Mouse (Mus musculus) small intestine, adult 2 months (tissue): ENCODE measurements at regions not wholly inside any gene's neighbourhood (a gene's known extent, or its start where the extent isn't known, plus 50 kb on each side); places are given as distances from the start of the nearest gene placed in this dataset.

Experiments
- H3K27ac ChIP-seq: fragments of 200-500 bp; 2 replicates; pipeline ENCODE4 v1.5.1; 2012; ENCODE audit warnings: low read depth, low read length, control low read depth, inconsistent platforms; ENCODE audit not compliant: insufficient read depth
- H3K27me3 ChIP-seq: fragments of 200-500 bp; 2 replicates; pipeline ENCODE4 v1.6.1; 2012; ENCODE audit warnings: mild to moderate bottlenecking, moderate library complexity, low read length, inconsistent platforms; ENCODE audit not compliant: control insufficient read depth, insufficient read depth
- H3K36me3 ChIP-seq: fragments of 200-500 bp; 2 replicates; pipeline ENCODE4 v1.6.1; 2012; ENCODE audit warnings: mild to moderate bottlenecking, low read length, control low read depth, inconsistent platforms; ENCODE audit not compliant: control insufficient read depth, insufficient read depth
- H3K4me1 ChIP-seq: fragments of 200-500 bp; 2 replicates; pipeline ENCODE4 v1.6.1; 2012; ENCODE audit warnings: low read length, inconsistent platforms, mixed read lengths; ENCODE audit not compliant: control insufficient read depth, insufficient read depth, insufficient read length
- H3K4me3 ChIP-seq: fragments of 200-500 bp; 2 replicates; pipeline ENCODE4 v1.5.1; 2012; ENCODE audit warnings: low read depth, mild to moderate bottlenecking, control low read depth, inconsistent platforms, low read length, moderate library complexity
- CTCF ChIP-seq: fragments of 200-500 bp; IDR thresholded peaks from 2 replicates; pipeline ENCODE4 v1.5.1; 2012; ENCODE audit warnings: low read depth, mild to moderate bottlenecking, control low read depth, inconsistent platforms, low read length, moderate library complexity, mixed read lengths; ENCODE audit not compliant: insufficient replicate concordance, insufficient read length; ENCODE audit errors: extremely low read depth
- POLR2A ChIP-seq: fragments of 200-500 bp; IDR thresholded peaks from 2 replicates; pipeline ENCODE4 v1.6.1; 2012; ENCODE audit warnings: low read depth, mild to moderate bottlenecking, control low read depth, inconsistent platforms, low read length, moderate library complexity
- WGBS: fragments of 180-500 bp; shearing (Covaris S2); methylation state at CpG from one replicate; pipeline ENCODE4 v1.1.7; 2018; 5-methylcytosine and 5-hydroxymethylcytosine counted together

- Histone ChIP-seq H3K27ac (no peak overlapping the region), H3K4me1 (no peaks in the 10 kb centered on the region), H3K4me3 (no peak overlapping the region), H3K36me3 (no peaks in the 10 kb centered on the region), H3K27me3 (no peaks in the 10 kb centered on the region)
- no peak for TF ChIP-seq POLR2A
- no peak for TF ChIP-seq CTCF
- 66% methylated on average over 7 of the region's 7 CpGs for WGBS
Measured at GRCm38 (mm10) chr7:37335212-37335611, 438.2 kb downstream of the Zfp536 start.

- no peaks in the 10 kb centered on the region for H3K4me1 ChIP-seq
- 22% methylated on average over 12 of the region's 12 CpGs for WGBS
- H3K27me3 ChIP-seq, result no peaks in the 10 kb centered on the region
- H3K4me3 ChIP-seq, result no peak overlapping the region
- no peak overlapping the region for H3K27ac ChIP-seq
- TF ChIP-seq POLR2A, result no peak
- no peak for TF ChIP-seq CTCF
- H3K36me3 ChIP-seq, result no peaks in the 10 kb centered on the region
Measured at GRCm38 (mm10) chr7:37336171-37336850, 437.1 kb downstream of the Zfp536 start.

GRCm38 (mm10) chr7:37336851-37337531 lies 436.4 kb downstream of the Zfp536 start:
- TF ChIP-seq POLR2A, result no peak
- no peak for TF ChIP-seq CTCF
- Histone ChIP-seq H3K36me3 (no peaks in the 10 kb centered on the region), H3K4me3 (peak overlapping the region; percentile 21; the same call in 1 of the 2 replicates), H3K4me1 (no peaks in the 10 kb centered on the region), H3K27ac (no peak overlapping the region), H3K27me3 (no peaks in the 10 kb centered on the region)
- 9% methylated on average over 28 of the region's 28 CpGs for WGBS

GRCm38 (mm10) chr7:37337616-37338015 lies 435.8 kb downstream of the Zfp536 start:
- H3K27ac ChIP-seq, result no peak overlapping the region
- H3K36me3 ChIP-seq, result no peaks in the 10 kb centered on the region
- no peaks in the 10 kb centered on the region for H3K4me1 ChIP-seq
- 70% methylated on average over 11 of the region's 11 CpGs for WGBS
- no peak overlapping the region for H3K4me3 ChIP-seq
- TF ChIP-seq POLR2A, result no peak
- TF ChIP-seq CTCF, result no peak
- H3K27me3 ChIP-seq, result no peaks in the 10 kb centered on the region

- no peaks in the 10 kb centered on the region for H3K4me1 ChIP-seq
- no peak overlapping the region for H3K27ac ChIP-seq
- 46% methylated on average over 11 of the region's 11 CpGs for WGBS
- H3K36me3 ChIP-seq, result no peaks in the 10 kb centered on the region
- H3K4me3 ChIP-seq, result no peak overlapping the region
- TF ChIP-seq POLR2A (no peak), CTCF (no peak)
- H3K27me3 ChIP-seq, result peaks cover 1% of the 10 kb centered on the region; the same call in 1 of the 2 replicates
Measured at GRCm38 (mm10) chr7:37338067-37338501, 435.4 kb downstream of the Zfp536 start.

GRCm38 (mm10) chr7:37342613-37343012 lies 430.8 kb downstream of the Zfp536 start:
- Histone ChIP-seq H3K36me3 (no peaks in the 10 kb centered on the region), H3K4me3 (no peak overlapping the region), H3K27me3 (peaks cover 2% of the 10 kb centered on the region; the same call in 1 of the 2 replicates), H3K4me1 (no peaks in the 10 kb centered on the region), H3K27ac (no peak overlapping the region)
- TF ChIP-seq CTCF (no peak), POLR2A (no peak)
- WGBS, result 30% methylated on average over 11 of the region's 11 CpGs

- H3K4me3 ChIP-seq, result no peak overlapping the region
- H3K4me1 ChIP-seq, result no peaks in the 10 kb centered on the region
- H3K27me3 ChIP-seq, result peaks cover 2% of the 10 kb centered on the region; the same call in 1 of the 2 replicates
- TF ChIP-seq POLR2A (no peak), CTCF (no peak)
- H3K27ac ChIP-seq, result no peak overlapping the region
- no peaks in the 10 kb centered on the region for H3K36me3 ChIP-seq
- WGBS, result 45% methylated on average over 23 of the region's 23 CpGs
Measured at GRCm38 (mm10) chr7:37343021-37343593, 430.3 kb downstream of the Zfp536 start.
